ENCODE assay signal across 8 mouse cellular contexts in genomic region chr7:90442518-90443080, GRCm38 (mm10). TPM values are rescaled to one million over a fixed set of nuclear protein-coding genes. Genes with fewer than 3 reads are reported as not detected.
DNase-seq lines count a peak whose midpoint lies in the region; ATAC-seq lines count a peak whose summit lies in the region.

Gene Crebzf (plus strand): TSS chr7:90442729.

- ATAC-seq in hindbrain, embryonic 12.5 days (ENCODE audit: low FRiP score): peak; percentile 96

- DNase-seq in NIH3T3 (ENCODE audit: low read depth): peak; percentile 99
- DNase-seq in cerebellum, postnatal 10 days: peak; percentile 97 to 98
- DNase-seq in frontal cortex, postnatal 10 days (ENCODE audit: low spot score in 2 of 2): peak; percentile 92 to 95
- peak; percentile 94 to 97 for DNase-seq in layer of hippocampus, postnatal 14 days (ENCODE audit: low spot score in 2 of 2)
- peak; percentile 97 for DNase-seq in lung, postnatal 14 days
- peak; percentile 93 for DNase-seq in retina, adult 2 months (ENCODE audit: low read depth, low spot score)
- peak; percentile 94 to 96 for DNase-seq in thymus, postnatal 36 days

- peaks cover 3% of the 10 kb centered on the region for H3K36me3 ChIP-seq in hindbrain, embryonic 12.5 days

- H3K4me1 ChIP-seq in hindbrain, embryonic 12.5 days: peaks cover 6% of the 10 kb centered on the region; the same call in 1 of the 2 replicates

- no peaks in the 10 kb centered on the region for H3K9me3 ChIP-seq in hindbrain, embryonic 12.5 days (replicated peaks)

- WGBS in hindbrain, embryonic 12.5 days: under 1% methylated on average over 53 of the region's 54 CpGs

- peak within 1 kb of the TSS; percentile 93 for H3K9ac ChIP-seq in hindbrain, embryonic 12.5 days

- no peaks in the 10 kb centered on the region for H3K27me3 ChIP-seq in hindbrain, embryonic 12.5 days

- H3K27ac ChIP-seq in hindbrain, embryonic 12.5 days: peak within 1 kb of the TSS; percentile 99

- H3K4me2 ChIP-seq in hindbrain, embryonic 12.5 days (replicated peaks): peak within 1 kb of the TSS; percentile 83

- peak within 1 kb of the TSS; percentile 95 for H3K4me3 ChIP-seq in hindbrain, embryonic 12.5 days

RNA-seq across cellular contexts. Expression of gene Crebzf, which starts in this region (rescaled TPM):
- 62.7 and 69.4 TPM in 2 replicates for polyA plus RNA-seq in hindbrain, embryonic 12.5 days (2016; fragmentation: Nextera tagmentation; extraction: Ambion mirVana)
- 10 to 100 TPM; 70.6 to 83.1 TPM for total RNA-seq in layer of hippocampus, postnatal 14 days (2021)

Comparison
In these comparisons a context has a peak if more than half of its experiments do, and no peak if none do; other contexts are left out.
1. Peak in every context shown above with its lines: DNase-seq, ATAC-seq, H3K4me3 ChIP-seq and H3K27ac ChIP-seq.